Mouse (Mus musculus): ENCODE measurements at regions not wholly inside any gene's neighbourhood (a gene's known extent, or its start where the extent isn't known, plus 50 kb on each side); places are given as distances from the start of the nearest gene placed in this dataset.
A peak's percentile ranks its signal among the peaks of the same experiment; 100 is the strongest.

GRCm38 (mm10) chr1:85339821-85340220 lies 69.5 kb upstream of the C130026I21Rik start:
- DNase-seq (ENCODE audit: inconsistent age in 2 of 2, low spot score in 1 of 2), result peak; percentile 12 to 36
